Mouse (Mus musculus): Measurements from ENCODE around the gene Pianp. TPM values are rescaled to one million over a fixed set of nuclear protein-coding genes. Genes with fewer than 3 reads are reported as not detected.

Pianp gene
- polyA plus RNA-seq (2012; rRNA removed) = 181 and 198 TPM in 2 replicates

GRCm38 (mm10) chr6:124996551-124997501, at the start of gene Pianp:
TSS of gene Pianp (plus strand) at chr6:124996694.
- DNase-seq (ENCODE audit: extremely low spot score in 1 of 2, low spot score in 1 of 2) = peak in 1 of 2 experiments; percentile 84

- DNase-seq (ENCODE audit: extremely low spot score in 1 of 2, low spot score in 1 of 2) = no peak
Measured at GRCm38 (mm10) chr6:124953991-124954715, 42.3 kb upstream of the Pianp start.

DNA sequence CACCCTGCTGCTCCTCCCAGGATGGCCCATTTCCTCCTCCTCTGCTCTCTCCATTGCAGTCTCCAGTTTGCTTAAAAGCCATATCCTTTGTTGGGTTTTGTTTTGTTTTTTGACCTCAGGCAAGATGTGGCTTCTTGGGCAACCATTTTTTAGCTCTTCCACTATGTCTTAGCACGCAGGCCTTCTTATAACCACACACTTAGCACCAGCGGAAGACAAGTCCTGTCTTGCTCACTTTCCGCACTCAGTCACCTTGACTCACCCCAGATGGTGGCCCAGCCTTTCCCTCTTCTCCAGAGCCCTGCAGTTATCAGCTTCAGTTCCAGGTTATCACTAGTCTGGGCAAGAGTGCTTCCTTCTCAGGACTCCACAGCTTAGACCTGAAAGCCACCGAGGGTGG, 41.3 kb upstream of the Pianp start:
- DNase-seq (ENCODE audit: extremely low spot score in 1 of 2, low spot score in 1 of 2) = no peak

GRCm38 (mm10) chr6:124958127-124958526, 38.4 kb upstream of the Pianp start:
- no peak for DNase-seq (ENCODE audit: extremely low spot score in 1 of 2, low spot score in 1 of 2)

GRCm38 (mm10) chr6:124959960-124960359, 36.5 kb upstream of the Pianp start:
- no peak for DNase-seq (ENCODE audit: extremely low spot score in 1 of 2, low spot score in 1 of 2)

DNA sequence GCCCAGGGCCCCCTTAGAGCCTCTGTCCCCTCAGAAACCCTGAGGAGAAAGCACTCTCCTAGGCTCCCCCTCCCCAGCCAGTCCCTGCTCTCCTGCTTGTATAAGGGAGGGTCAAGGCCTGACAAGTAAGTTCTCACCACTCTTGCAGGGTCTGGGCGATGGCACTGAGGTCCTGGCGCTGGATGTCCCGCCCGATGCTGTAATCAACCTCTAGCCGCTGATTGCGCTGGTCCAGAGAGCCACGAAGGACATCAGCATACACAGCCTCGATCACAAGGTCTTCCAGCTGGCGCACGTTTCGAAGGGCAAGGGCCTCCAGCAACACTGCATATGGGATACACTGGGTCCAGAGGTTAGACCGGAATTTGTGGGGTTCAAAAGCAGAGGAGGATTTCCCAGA, 35.5 kb upstream of the Pianp start:
- no peak for DNase-seq (ENCODE audit: extremely low spot score in 1 of 2, low spot score in 1 of 2)

GRCm38 (mm10) chr6:124964638-124965037, 31.9 kb upstream of the Pianp start:
- no peak for DNase-seq (ENCODE audit: extremely low spot score in 1 of 2, low spot score in 1 of 2)

DNA sequence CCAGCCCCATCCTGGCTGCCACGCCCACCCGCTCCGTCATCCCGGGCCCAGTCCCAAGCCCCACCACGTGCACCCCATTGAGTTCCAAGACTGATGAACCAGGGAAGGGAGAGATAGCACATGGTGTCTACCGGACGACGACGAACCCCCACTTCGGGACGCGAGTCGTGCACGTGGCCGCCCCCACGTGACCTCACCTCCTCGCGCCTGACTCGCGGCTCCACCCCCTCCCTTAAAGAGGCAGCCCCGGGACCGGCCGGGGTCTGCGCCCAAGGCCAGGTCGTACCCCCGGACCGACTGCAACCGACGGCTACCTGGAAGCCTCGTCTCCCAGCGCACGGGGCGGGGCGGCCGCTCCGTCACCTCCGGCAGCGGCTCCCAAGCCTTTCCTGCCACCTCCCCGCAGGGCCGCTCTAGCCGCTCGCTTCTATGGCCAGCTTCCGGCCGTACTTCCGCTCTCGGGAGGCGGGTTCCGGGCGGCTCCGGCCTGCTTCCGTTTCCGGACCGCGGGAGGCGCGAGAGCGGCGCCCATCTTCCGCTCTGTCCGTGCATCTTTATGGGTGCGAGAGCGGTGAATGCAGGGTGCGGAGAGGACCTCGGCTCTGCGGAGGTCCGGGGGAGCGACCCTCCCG, 31.3 kb upstream of the Pianp start, which contains the start of gene Cops7a:
Cops7a (minus strand) TSS at position 451 of the 632 bp plus-strand sequence.
- peak; percentile 83 to 96 for DNase-seq (ENCODE audit: extremely low spot score in 1 of 2, low spot score in 1 of 2)

GRCm38 (mm10) chr6:124965747-124966146, 30.7 kb upstream of the Pianp start:
- DNase-seq (ENCODE audit: extremely low spot score in 1 of 2, low spot score in 1 of 2) = no peak

DNA sequence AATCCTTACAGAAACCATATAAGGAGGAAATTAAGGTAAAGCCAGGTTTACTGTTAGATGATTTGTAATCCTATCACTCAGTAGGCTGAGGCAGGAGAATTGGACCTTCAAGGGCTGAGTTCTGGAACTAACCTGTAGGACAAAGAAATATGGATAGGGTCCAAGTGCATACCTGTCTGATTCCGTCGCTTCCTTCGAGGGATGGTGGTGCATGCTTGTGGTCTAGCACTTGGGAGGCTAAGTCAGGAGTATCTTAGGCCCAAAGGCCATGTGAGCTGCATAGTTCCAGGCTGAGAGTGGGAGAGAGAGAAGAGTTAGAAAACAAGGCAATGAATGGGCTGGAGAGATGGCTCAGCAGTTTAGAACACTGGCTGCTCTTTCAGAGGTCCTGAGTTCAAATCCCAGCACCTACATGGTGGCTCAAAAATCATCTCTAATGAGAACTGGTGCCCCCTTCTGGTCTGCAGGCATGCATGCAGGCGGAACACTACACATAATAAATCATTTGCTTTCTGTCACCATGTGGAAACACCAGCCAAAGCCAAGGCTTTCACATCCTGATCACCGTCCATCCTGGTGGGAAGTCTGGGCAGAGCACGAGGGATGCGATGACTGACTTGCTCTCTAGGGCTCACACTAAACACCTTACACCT, 29.9 kb upstream of the Pianp start:
- no peak for DNase-seq (ENCODE audit: extremely low spot score in 1 of 2, low spot score in 1 of 2)

DNA sequence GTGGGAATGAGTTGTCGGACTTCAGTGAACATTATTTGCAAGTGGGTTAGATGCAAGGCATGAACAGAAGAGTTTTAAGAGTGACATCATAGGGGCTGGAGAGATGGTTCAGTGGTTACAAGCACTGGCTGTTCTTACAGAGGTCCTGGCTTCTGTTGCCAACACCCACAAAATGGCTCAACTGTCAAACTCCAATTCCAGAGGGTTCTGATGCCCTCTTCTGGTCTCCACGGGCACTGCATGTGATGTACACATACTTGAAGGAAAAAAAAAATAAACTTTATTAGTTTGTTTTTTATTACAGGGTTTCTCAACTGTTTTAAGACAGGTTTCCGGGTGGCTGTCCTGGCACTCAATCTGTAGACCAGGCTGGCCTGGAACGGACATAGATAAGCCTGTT, 28.7 kb upstream of the Pianp start:
- DNase-seq (ENCODE audit: extremely low spot score in 1 of 2, low spot score in 1 of 2) = peak in 1 of 2 experiments; percentile 62

- DNase-seq (ENCODE audit: extremely low spot score in 1 of 2, low spot score in 1 of 2) = no peak
Measured at GRCm38 (mm10) chr6:124992241-124992640, 4.3 kb upstream of the Pianp start.

- peak in 1 of 2 experiments; percentile 32 for DNase-seq (ENCODE audit: extremely low spot score in 1 of 2, low spot score in 1 of 2)
Measured at GRCm38 (mm10) chr6:124993365-124993764, 3.1 kb upstream of the Pianp start.

DNA sequence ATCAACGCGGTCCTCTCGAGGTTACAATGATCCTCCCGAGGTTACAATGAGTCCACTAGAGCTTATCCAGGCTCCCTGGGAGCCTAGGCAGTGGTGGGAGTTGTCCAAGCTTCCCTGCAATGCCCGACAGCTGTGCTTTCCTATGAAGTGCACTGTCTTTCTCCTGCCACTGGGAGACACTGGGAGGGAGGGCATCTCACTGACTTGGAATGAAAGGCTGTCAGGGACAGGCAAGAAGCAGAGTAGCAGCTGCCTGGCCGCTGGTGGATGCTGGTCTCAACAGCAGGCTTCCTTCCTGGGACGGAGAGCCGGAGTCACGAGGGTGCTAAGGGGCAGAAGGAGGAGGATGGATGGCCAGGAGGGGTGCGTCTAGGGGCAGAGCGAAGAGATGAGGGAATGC, 2.6 kb upstream of the Pianp start:
- peak in 1 of 2 experiments; percentile 35 for DNase-seq (ENCODE audit: extremely low spot score in 1 of 2, low spot score in 1 of 2)

DNA sequence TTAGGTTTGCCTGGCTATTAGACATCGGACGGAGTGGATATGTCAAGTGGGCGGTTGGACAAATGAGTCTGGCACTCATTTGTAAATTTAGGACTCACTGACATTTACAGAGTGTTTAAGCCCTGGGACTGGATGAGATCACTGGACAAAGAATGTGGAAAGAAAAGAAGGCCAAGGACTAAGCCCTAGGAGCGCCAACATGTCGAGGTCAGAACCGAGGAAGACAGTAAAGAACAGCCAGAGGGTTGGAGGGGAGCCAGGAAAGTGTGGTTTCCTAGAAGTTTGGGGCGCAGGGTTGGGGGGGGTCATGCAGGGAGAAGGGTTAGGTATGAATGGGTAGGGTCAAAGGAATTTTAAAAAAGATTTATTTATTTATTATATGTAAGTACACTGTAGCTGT, 1.2 kb upstream of the Pianp start:
- DNase-seq (ENCODE audit: extremely low spot score in 1 of 2, low spot score in 1 of 2) = no peak

DNA sequence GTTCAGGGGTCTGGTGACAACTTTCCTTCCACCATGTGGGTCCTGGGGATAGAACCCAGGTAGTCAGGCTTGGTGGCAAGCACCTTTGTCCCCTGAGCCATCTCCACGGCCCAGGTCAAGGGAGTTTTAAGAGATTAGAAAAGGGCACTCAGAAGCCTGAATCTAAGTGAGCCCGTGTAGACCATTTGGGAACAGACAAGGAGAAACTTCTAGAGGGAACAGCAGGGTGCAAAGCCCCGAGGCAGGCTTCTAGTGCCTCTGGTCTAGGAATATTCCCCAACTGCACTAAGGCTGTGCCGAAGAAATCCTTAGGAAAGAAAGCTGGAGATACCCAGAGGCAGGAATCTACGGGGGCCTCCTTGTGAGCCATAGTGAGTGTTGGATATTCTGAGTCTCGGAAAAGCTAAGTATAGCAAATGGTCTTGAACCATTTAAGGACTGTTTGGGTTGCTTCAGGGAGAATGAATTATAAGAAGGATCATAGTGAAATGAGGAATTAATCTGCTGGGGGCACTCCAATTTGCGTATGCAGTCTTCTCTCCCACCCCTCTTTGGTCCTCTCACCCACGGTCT, 577 bp upstream of the Pianp start:
- peak in 1 of 2 experiments; percentile 33 for DNase-seq (ENCODE audit: extremely low spot score in 1 of 2, low spot score in 1 of 2)

GRCm38 (mm10) chr6:124998066-124998465, 1.6 kb downstream of the Pianp start:
- peak; percentile 64 to 80 for DNase-seq (ENCODE audit: extremely low spot score in 1 of 2, low spot score in 1 of 2)

DNA sequence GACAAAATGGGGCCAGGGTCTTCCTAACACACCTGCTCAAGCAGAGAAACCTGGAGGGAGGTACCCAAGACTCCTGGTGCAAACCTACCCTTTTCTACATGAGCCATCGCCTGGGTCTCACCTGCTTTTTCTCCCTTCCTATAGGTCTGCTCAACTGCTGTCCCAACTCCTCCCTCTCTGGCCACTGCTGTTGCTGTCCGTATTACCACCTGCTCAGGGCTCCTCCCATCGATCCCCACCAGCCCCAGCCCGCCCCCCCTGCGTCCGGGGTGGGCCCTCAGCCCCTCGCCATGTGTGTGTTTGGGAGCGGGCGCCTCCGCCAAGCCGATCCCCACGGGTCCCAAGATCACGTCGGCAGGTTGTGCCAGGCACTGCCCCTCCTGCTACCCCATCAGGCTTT, 2.6 kb downstream of the Pianp start:
- no peak for DNase-seq (ENCODE audit: extremely low spot score in 1 of 2, low spot score in 1 of 2)

DNA sequence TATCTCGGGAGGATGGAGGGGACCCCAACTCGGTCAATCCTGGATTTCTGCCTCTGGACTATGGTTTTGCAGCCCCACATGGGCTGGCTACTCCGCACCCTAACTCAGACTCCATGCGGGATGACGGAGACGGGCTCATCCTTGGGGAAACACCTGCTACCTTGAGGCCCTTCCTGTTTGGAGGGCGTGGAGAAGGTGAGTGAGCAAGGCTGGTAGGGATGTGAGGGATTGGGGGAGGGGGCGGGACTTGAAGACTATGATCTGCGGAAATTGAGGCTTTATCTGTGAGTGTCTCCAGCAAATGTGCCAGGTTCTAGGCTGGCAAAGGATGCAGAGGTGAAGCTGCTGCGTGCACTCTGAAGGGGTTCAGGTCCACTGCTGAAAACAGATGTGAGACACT, 3.1 kb downstream of the Pianp start:
- no peak for DNase-seq (ENCODE audit: extremely low spot score in 1 of 2, low spot score in 1 of 2)

GRCm38 (mm10) chr6:125003706-125004105, 7.2 kb downstream of the Pianp start:
- DNase-seq (ENCODE audit: extremely low spot score in 1 of 2, low spot score in 1 of 2) = no peak
